Mouse (Mus musculus): ENCODE measurements at regions not wholly inside any gene's neighbourhood (a gene's known extent, or its start where the extent isn't known, plus 50 kb on each side); places are given as distances from the start of the nearest gene placed in this dataset.

- no peak for DNase-seq (ENCODE audit: low spot score in 2 of 2)
These were observed 470.5 kb upstream of the Kif2a start for GRCm38 (mm10) chr13:107492448-107492847.

GRCm38 (mm10) chr13:107491423-107491822 is 469.5 kb upstream of the Kif2a start:
- no peak for DNase-seq (ENCODE audit: low spot score in 2 of 2)

GRCm38 (mm10) chr13:107485400-107486017 is 463.6 kb upstream of the Kif2a start:
- no peak for DNase-seq (ENCODE audit: low spot score in 2 of 2)

- no peak for DNase-seq (ENCODE audit: low spot score in 2 of 2)
These were observed 462.7 kb upstream of the Kif2a start for GRCm38 (mm10) chr13:107484630-107484998.

- no peak for DNase-seq (ENCODE audit: low spot score in 2 of 2)
These were observed 462.2 kb upstream of the Kif2a start for GRCm38 (mm10) chr13:107483967-107484629.

- no peak for DNase-seq (ENCODE audit: low spot score in 2 of 2)
These were observed 453.2 kb upstream of the Kif2a start for GRCm38 (mm10) chr13:107475166-107475565.

- peak; percentile 69 to 74 for DNase-seq (ENCODE audit: low spot score in 2 of 2)
These were observed 447.8 kb upstream of the Kif2a start for GRCm38 (mm10) chr13:107469491-107470276.

GRCm38 (mm10) chr13:107462791-107463190 is 440.9 kb upstream of the Kif2a start:
- DNase-seq (ENCODE audit: low spot score in 2 of 2): no peak

- peak in 1 of 2 experiments; percentile 13 for DNase-seq (ENCODE audit: low spot score in 2 of 2)
These were observed 439.4 kb upstream of the Kif2a start for GRCm38 (mm10) chr13:107461048-107461912.

GRCm38 (mm10) chr13:107458730-107459129 is 436.8 kb upstream of the Kif2a start:
- DNase-seq (ENCODE audit: low spot score in 2 of 2): no peak

GRCm38 (mm10) chr13:107457270-107457669 is 435.3 kb upstream of the Kif2a start:
- DNase-seq (ENCODE audit: low spot score in 2 of 2): no peak

- DNase-seq (ENCODE audit: low spot score in 2 of 2): no peak
These were observed 434.5 kb upstream of the Kif2a start for GRCm38 (mm10) chr13:107456394-107456793.

- DNase-seq (ENCODE audit: low spot score in 2 of 2): no peak
These were observed 427.8 kb upstream of the Kif2a start for GRCm38 (mm10) chr13:107449598-107450179.

GRCm38 (mm10) chr13:107447813-107448212 is 425.9 kb upstream of the Kif2a start:
- no peak for DNase-seq (ENCODE audit: low spot score in 2 of 2)

GRCm38 (mm10) chr13:107419363-107420155 is 397.6 kb upstream of the Kif2a start:
- no peak for DNase-seq (ENCODE audit: low spot score in 2 of 2)

GRCm38 (mm10) chr13:107410267-107410666 is 388.3 kb upstream of the Kif2a start:
- no peak for DNase-seq (ENCODE audit: low spot score in 2 of 2)

- no peak for DNase-seq (ENCODE audit: low spot score in 2 of 2)
These were observed 385.7 kb upstream of the Kif2a start for GRCm38 (mm10) chr13:107407674-107408026.

GRCm38 (mm10) chr13:107406977-107407673 is 385.2 kb upstream of the Kif2a start:
- no peak for DNase-seq (ENCODE audit: low spot score in 2 of 2)

GRCm38 (mm10) chr13:107398621-107399363 is 376.9 kb upstream of the Kif2a start:
- DNase-seq (ENCODE audit: low spot score in 2 of 2): no peak

Measured in urinary bladder, adult 18-20 months (tissue).